Mouse (Mus musculus) hindbrain, embryonic 10.5 days (tissue): ENCODE data around the gene Xlr4a. TPM values are rescaled to one million over a fixed set of nuclear protein-coding genes. Genes with fewer than 3 reads are reported as not detected.

Experiments
- DNase-seq: peaks from one replicate; pipeline ENCODE4 v3.0.0-alpha.2; 2017; ENCODE audit warnings: low spot score
- H3K27ac ChIP-seq: fragments of 300-500 bp; sonication (generic); 2 replicates; pipeline ENCODE4 v1.5.1; 2016; ENCODE audit warnings: mild to moderate bottlenecking, moderate library complexity
- H3K27me3 ChIP-seq: fragments of 300-500 bp; sonication (generic); 2 replicates; pipeline ENCODE4 v1.6.1; 2016; ENCODE audit warnings: mild to moderate bottlenecking; ENCODE audit not compliant: poor library complexity, insufficient read depth, severe bottlenecking
- H3K36me3 ChIP-seq: fragments of 300-500 bp; sonication (generic); 2 replicates; pipeline ENCODE4 v1.6.1; 2016; ENCODE audit warnings: mild to moderate bottlenecking, moderate library complexity
- H3K4me1 ChIP-seq: fragments of 300-500 bp; sonication (generic); replicated peaks from 2 replicates; pipeline ENCODE4 v1.6.1; 2016; ENCODE audit warnings: mild to moderate bottlenecking
- H3K4me3 ChIP-seq: fragments of 300-500 bp; sonication (generic); 2 replicates; pipeline ENCODE4 v1.5.1; 2016; ENCODE audit warnings: mild to moderate bottlenecking, moderate library complexity
- H3K9me3 ChIP-seq: fragments of 300-500 bp; sonication (generic); 2 replicates; pipeline ENCODE4 v1.6.1; 2016; ENCODE audit warnings: mild to moderate bottlenecking, moderate library complexity
- WGBS: fragments of 180-500 bp; shearing (Covaris S2); methylation state at CpG from one replicate; pipeline ENCODE4 v1.1.7; 2016; 5-methylcytosine and 5-hydroxymethylcytosine counted together
- polyA plus RNA-seq: library from polyadenylated mRNA; unstranded; fragments of >200 nt; fragmentation: Nextera tagmentation; extraction: Ambion mirVana; gene quantifications from 2 replicates; pipeline ENCODE4 v1.2.1, GENCODE M21; 2016

The Xlr4a gene
- polyA plus RNA-seq, 1 experiment from 2014 or later: 1.5 TPM

- no peak for DNase-seq
- no peak overlapping the region for H3K27ac ChIP-seq
- H3K4me3 ChIP-seq: no peak overlapping the region
- no peaks in the 10 kb centered on the region for H3K27me3 ChIP-seq
- H3K9me3 ChIP-seq: no peaks in the 10 kb centered on the region
- H3K4me1 ChIP-seq: no peaks in the 10 kb centered on the region
- no peaks in the 10 kb centered on the region for H3K36me3 ChIP-seq
- 88% methylated on average over 8 of the region's 8 CpGs for WGBS
Observed at GRCm38 (mm10) chrX:73038831-73039230, 43.4 kb downstream of the Xlr4a start.

- no peak within 1 kb of the TSS for H3K4me3 ChIP-seq
- H3K36me3 ChIP-seq: no peaks in the 10 kb centered on the region
- 71% methylated on average over 1 of the region's 1 CpGs for WGBS
- no peak for DNase-seq
- no peaks in the 10 kb centered on the region for H3K9me3 ChIP-seq
- no peaks in the 10 kb centered on the region for H3K27me3 ChIP-seq
- H3K4me1 ChIP-seq: no peaks in the 10 kb centered on the region
- H3K27ac ChIP-seq: no peak within 1 kb of the TSS
Observed at GRCm38 (mm10) chrX:73037003-73037402, 45.3 kb downstream of the Xlr4a start, which contains the start of gene Pnma5. TSS of gene Pnma5 (minus strand) at chrX:73037103.

Other genes with a start within 250 kb of the Xlr4a start
- 91.9 and 104 TPM in 2 replicates for gene Cetn2, start 164.1 kb downstream of the Xlr4a start, polyA plus RNA-seq
- 37.4 and 42.9 TPM in 2 replicates for gene Nsdhl, start 163.9 kb downstream of the Xlr4a start, polyA plus RNA-seq
- 3.7 and 5.1 TPM in 2 replicates for gene Zfp185, start 95.1 kb downstream of the Xlr4a start, polyA plus RNA-seq
- gene Pnma5, start 45.4 kb downstream of the Xlr4a start, polyA plus RNA-seq: 0.09 and 0.11 TPM in 2 replicates
- 0.25 and 0.51 TPM in 2 replicates for gene Pnma3, start 17.7 kb downstream of the Xlr4a start, polyA plus RNA-seq
- 2.1 and 2.7 TPM in 2 replicates for gene Xlr3a, start 14.6 kb upstream of the Xlr4a start, polyA plus RNA-seq
- gene Gm14685, start 34.6 kb upstream of the Xlr4a start, polyA plus RNA-seq: 0.24 and 0.26 TPM in 2 replicates
- gene Xlr5b, start 66.3 kb upstream of the Xlr4a start, polyA plus RNA-seq: not detected in 2 replicates
- not detected in 2 replicates for gene DXBay18, start 67.0 kb upstream of the Xlr4a start, polyA plus RNA-seq
- not detected in 2 replicates for gene Spin2d, start 94.5 kb upstream of the Xlr4a start, polyA plus RNA-seq
- gene Xlr3b, start 109.7 kb upstream of the Xlr4a start, polyA plus RNA-seq: 11.1 and 12.8 TPM in 2 replicates
- 0.45 and 0.68 TPM in 2 replicates for gene Xlr4b, start 131.9 kb upstream of the Xlr4a start, polyA plus RNA-seq
- 14.1 and 19.8 TPM in 2 replicates for gene F8a, start 145.8 kb upstream of the Xlr4a start, polyA plus RNA-seq
- 0.27 TPM in 1 of 2 replicates, not detected in the other for gene Xlr4c, start 160.7 kb upstream of the Xlr4a start, polyA plus RNA-seq
- 0.20 and 0.30 TPM in 2 replicates for gene Xlr3c, start 182.9 kb upstream of the Xlr4a start, polyA plus RNA-seq
- gene Xlr5a, start 210.5 kb upstream of the Xlr4a start, polyA plus RNA-seq: not detected in 2 replicates
- not detected in 2 replicates for gene Xlr5c, start 210.5 kb upstream of the Xlr4a start, polyA plus RNA-seq